9 mouse cellular contexts compared by ENCODE assay signal in genomic region chr8:84183261-84184084, GRCm38 (mm10). TPM values are rescaled to one million over a fixed set of nuclear protein-coding genes. Genes with fewer than 3 reads are reported as not detected.
DNase-seq lines count a peak whose midpoint lies in the region; ATAC-seq and TF ChIP-seq lines count a peak whose summit lies in the region.
"Had no signal": no experiment of that assay in that cellular context is flagged by ENCODE, and none has a peak within 500 bp of the region (broad histone marks: within the 10 kb centered on the region; RNA-seq: fewer than 3 reads in every experiment).

No protein-coding gene starts in this region.

- H3K79me2 ChIP-seq in C2C12 (ENCODE audit: control insufficient read depth, insufficient read depth), result peaks cover 13% of the 10 kb centered on the region

- no peaks in the 10 kb centered on the region for H3K79me3 ChIP-seq in C2C12 (ENCODE audit: low read depth)

- no peak for TF ChIP-seq CTCF in C2C12 (IDR thresholded peaks at IDR 0.05; ENCODE audit: control insufficient read depth, insufficient read depth, insufficient read length)
- no peak for TF ChIP-seq CTCF in cortical plate, adult 2 months (IDR thresholded peaks at IDR 0.05; ENCODE audit: extremely low read depth, insufficient read depth, low read length)

- peaks cover 2% of the 10 kb centered on the region for H3K4me1 ChIP-seq in cortical plate, adult 2 months (ENCODE audit: control insufficient read depth, insufficient read depth, low read length)
- H3K4me1 ChIP-seq in hindbrain, embryonic 11.5 days (replicated peaks; ENCODE audit: control insufficient read depth, insufficient read depth, low read length), result peaks cover 22% of the 10 kb centered on the region; the same call in 1 of the 2 replicates
- H3K4me1 ChIP-seq in liver, embryonic 16.5 days (ENCODE audit: control insufficient read depth, low read depth, low read length), result peaks cover 21% of the 10 kb centered on the region
- peaks cover 26% of the 10 kb centered on the region for H3K4me1 ChIP-seq in stomach, embryonic 15.5 days

- H3K9ac ChIP-seq in hindbrain, embryonic 11.5 days (ENCODE audit: low read depth, low read length), result peak overlapping the region; percentile 100
- H3K9ac ChIP-seq in liver, embryonic 16.5 days (ENCODE audit: low read depth, low read length), result peak overlapping the region; percentile 56
- H3K9ac ChIP-seq in stomach, embryonic 15.5 days, result peak overlapping the region; percentile 67

- H3K27me3 ChIP-seq in C2C12 (ENCODE audit: control insufficient read depth, insufficient read depth, insufficient read length), result no peaks in the 10 kb centered on the region
- peaks cover 2% of the 10 kb centered on the region; the same call in 1 of the 2 replicates for H3K27me3 ChIP-seq in hindbrain, embryonic 11.5 days (ENCODE audit: control insufficient read depth, insufficient read depth, low read length)
- peaks cover 21% of the 10 kb centered on the region for H3K27me3 ChIP-seq in liver, embryonic 16.5 days (ENCODE audit: control insufficient read depth, insufficient read depth, low read depth, low read length)
- no peaks in the 10 kb centered on the region for H3K27me3 ChIP-seq in stomach, embryonic 15.5 days (replicated peaks)

- intact Hi-C loops in gastrocnemius, postnatal 36 days (cut with DNase I), result loop anchor here (5.0 kb wide), 1 partner anchor 141 kb away; the partner anchor contains the start of genes Il27ra and Rln3

- TF ChIP-seq POLR2A in cortical plate, adult 2 months (IDR thresholded peaks at IDR 0.05; ENCODE audit: extremely low read depth, insufficient read depth, low read length), result no peak

- H3ac ChIP-seq in C2C12 (ENCODE audit: control insufficient read depth, insufficient read length, low read depth), result peak overlapping the region; percentile 94

- DNase-seq in gastrocnemius, postnatal 10 days, result peak; percentile 51
- no peak for DNase-seq in gastrocnemius, postnatal 36 days
- peak; percentile 75 for DNase-seq in hindbrain, embryonic 11.5 days (ENCODE audit: low spot score)
- no peak for DNase-seq in layer of hippocampus, postnatal 36 days

- peak overlapping the region; percentile 43 for H3K4me3 ChIP-seq in C2C12 (ENCODE audit: insufficient read depth, poor library complexity, severe bottlenecking)
- H3K4me3 ChIP-seq in cortical plate, adult 2 months (ENCODE audit: insufficient read depth, low read length), result peak overlapping the region; percentile 60
- peak overlapping the region; percentile 86 for H3K4me3 ChIP-seq in hindbrain, embryonic 11.5 days (ENCODE audit: low read depth, low read length)
- peak overlapping the region; percentile 62 for H3K4me3 ChIP-seq in liver, embryonic 16.5 days (ENCODE audit: low read depth, low read length)
- peak overlapping the region; percentile 68 for H3K4me3 ChIP-seq in stomach, embryonic 15.5 days (replicated peaks)

- H3K36me3 ChIP-seq in C2C12 (ENCODE audit: control insufficient read depth, insufficient read depth), result no peaks in the 10 kb centered on the region
- H3K36me3 ChIP-seq in hindbrain, embryonic 11.5 days (ENCODE audit: control insufficient read depth, insufficient read depth, low read length), result no peaks in the 10 kb centered on the region; the same call in 1 of the 2 replicates
- H3K36me3 ChIP-seq in liver, embryonic 16.5 days (ENCODE audit: control insufficient read depth, insufficient read depth), result no peaks in the 10 kb centered on the region
- no peaks in the 10 kb centered on the region for H3K36me3 ChIP-seq in stomach, embryonic 15.5 days

- no peak overlapping the region for H3K27ac ChIP-seq in cortical plate, adult 2 months (ENCODE audit: insufficient read depth, low read length)
- peak overlapping the region; percentile 90 for H3K27ac ChIP-seq in hindbrain, embryonic 11.5 days (ENCODE audit: low read depth, low read length)
- no peak overlapping the region for H3K27ac ChIP-seq in liver, embryonic 16.5 days (ENCODE audit: low read length)
- H3K27ac ChIP-seq in stomach, embryonic 15.5 days, result peak overlapping the region; percentile 76

- H3K9me3 ChIP-seq in hindbrain, embryonic 11.5 days (ENCODE audit: control insufficient read depth, low read length), result no peaks in the 10 kb centered on the region
- no peaks in the 10 kb centered on the region for H3K9me3 ChIP-seq in liver, embryonic 16.5 days (replicated peaks; ENCODE audit: control insufficient read depth, low read length)
- H3K9me3 ChIP-seq in stomach, embryonic 15.5 days, result no peaks in the 10 kb centered on the region

- H3K4me2 ChIP-seq in hindbrain, embryonic 11.5 days (replicated peaks; ENCODE audit: low read depth, low read length), result peak overlapping the region; percentile 83
- H3K4me2 ChIP-seq in liver, embryonic 16.5 days (ENCODE audit: low read depth, low read length), result peak overlapping the region; percentile 85
- peak overlapping the region; percentile 89 for H3K4me2 ChIP-seq in stomach, embryonic 15.5 days

- WGBS in hindbrain, embryonic 11.5 days, result 2% methylated on average over 62 of the region's 87 CpGs
- under 1% methylated on average over 75 of the region's 87 CpGs for WGBS in liver, embryonic 16.5 days (ENCODE audit: insufficient replicate concordance)
- WGBS in stomach, embryonic 15.5 days, result under 1% methylated on average over 79 of the region's 87 CpGs

- ATAC-seq in hindbrain, embryonic 11.5 days (ENCODE audit: low FRiP score), result peak; percentile 23
- no peak for ATAC-seq in liver, embryonic 16.5 days (ENCODE audit: low read depth)
- peak; percentile 1; the same call in 1 of the 2 replicates for ATAC-seq in stomach, embryonic 15.5 days (ENCODE audit: insufficient read depth, low FRiP score, low read depth)

TF ChIP-seq in C2C12, 6 proteins besides CTCF, POLR2A, EP300 and RAD21:
- no peak for TF ChIP-seq MYOD1 (IDR thresholded peaks at IDR 0.05; ENCODE audit: control insufficient read depth, insufficient read length, low read depth)
- no peak for TF ChIP-seq CEBPB (IDR thresholded peaks at IDR 0.05; ENCODE audit: low read depth)
- TF ChIP-seq MYOG (IDR thresholded peaks at IDR 0.05; ENCODE audit: control insufficient read depth, extremely low read depth, insufficient read length), result no peak
- TF ChIP-seq MAX (IDR thresholded peaks at IDR 0.05), result no peak
- TF ChIP-seq FOSL1 (IDR thresholded peaks at IDR 0.05; ENCODE audit: insufficient read depth, low read length, poor library complexity, severe bottlenecking), result no peak
- no peak for TF ChIP-seq USF1 (IDR thresholded peaks at IDR 0.05; ENCODE audit: low read depth)

RNA-seq across cellular contexts. Expression of gene Nanos3, which starts 1.5 kb away (rescaled TPM):
- 1 to 10 TPM; 1.4 to 2.4 TPM for total RNA-seq in gastrocnemius, postnatal 10 days (2021)
- total RNA-seq in gastrocnemius, postnatal 36 days (2021), result not detected
- 1.1 TPM for polyA plus RNA-seq in C2C12 (2012; fragmentation: generic; extraction: Trizol)
- polyA plus RNA-seq in cortical plate, adult 2 months (2012; rRNA removed), result 1.8 and 3.6 TPM in 2 replicates
- 4.5 and 5.6 TPM in 2 replicates for polyA plus RNA-seq in hindbrain, embryonic 11.5 days (2014; fragmentation: Nextera tagmentation; extraction: Ambion mirVana)
- polyA plus RNA-seq in liver, embryonic 16.5 days (2015; fragmentation: Nextera tagmentation; extraction: Ambion mirVana), result not detected in 2 replicates
- polyA plus RNA-seq in stomach, embryonic 15.5 days (2015; fragmentation: Nextera tagmentation; extraction: Ambion mirVana), result 1.7 and 2.3 TPM in 2 replicates
- total RNA-seq in layer of hippocampus, postnatal 36 days (2021), result 1 to 10 TPM; 2.2 to 4.9 TPM

RNA-seq across cellular contexts. Expression of gene 4930432K21Rik, which starts 35.6 kb away (rescaled TPM):
- under 1 TPM; 0.32 to 0.54 TPM for total RNA-seq in gastrocnemius, postnatal 10 days (2021)
- under 1 TPM in 1 of 2 experiments, not detected in 1; 0.28 TPM for total RNA-seq in gastrocnemius, postnatal 36 days (2021)
- 0.61 TPM for polyA plus RNA-seq in C2C12 (2012; fragmentation: generic; extraction: Trizol)
- polyA plus RNA-seq in cortical plate, adult 2 months (2012; rRNA removed), result 2.7 and 3.0 TPM in 2 replicates
- polyA plus RNA-seq in hindbrain, embryonic 11.5 days (2014; fragmentation: Nextera tagmentation; extraction: Ambion mirVana), result 0.57 and 0.88 TPM in 2 replicates
- polyA plus RNA-seq in liver, embryonic 16.5 days (2015; fragmentation: Nextera tagmentation; extraction: Ambion mirVana), result 0.26 and 0.28 TPM in 2 replicates
- polyA plus RNA-seq in stomach, embryonic 15.5 days (2015; fragmentation: Nextera tagmentation; extraction: Ambion mirVana), result 0.91 and 1.2 TPM in 2 replicates
- total RNA-seq in layer of hippocampus, postnatal 36 days (2021), result 1 to 10 TPM; 1.7 to 1.8 TPM

RNA-seq across cellular contexts. Expression of gene Cc2d1a, which starts 35.7 kb away (rescaled TPM):
- total RNA-seq in gastrocnemius, postnatal 10 days (2021), result 10 to 100 TPM; 12.5 to 13.9 TPM
- 10 to 100 TPM; 15.7 to 16.1 TPM for total RNA-seq in gastrocnemius, postnatal 36 days (2021)
- 25.2 TPM for polyA plus RNA-seq in C2C12 (2012; fragmentation: generic; extraction: Trizol)
- polyA plus RNA-seq in cortical plate, adult 2 months (2012; rRNA removed), result 38.0 and 42.3 TPM in 2 replicates
- polyA plus RNA-seq in hindbrain, embryonic 11.5 days (2014; fragmentation: Nextera tagmentation; extraction: Ambion mirVana), result 8.5 and 8.8 TPM in 2 replicates
- 5.3 and 5.8 TPM in 2 replicates for polyA plus RNA-seq in liver, embryonic 16.5 days (2015; fragmentation: Nextera tagmentation; extraction: Ambion mirVana)
- polyA plus RNA-seq in stomach, embryonic 15.5 days (2015; fragmentation: Nextera tagmentation; extraction: Ambion mirVana), result 22.2 and 22.7 TPM in 2 replicates
- total RNA-seq in layer of hippocampus, postnatal 36 days (2021), result 10 to 100 TPM; 58.3 to 64.6 TPM

RNA-seq across cellular contexts. Expression of gene Zswim4, which starts 53.4 kb away (rescaled TPM):
- total RNA-seq in gastrocnemius, postnatal 10 days (2021), result 1 to 10 TPM; 7.9 to 8.5 TPM
- 1 to 10 TPM; 7.1 to 8.4 TPM for total RNA-seq in gastrocnemius, postnatal 36 days (2021)
- 10.1 TPM for polyA plus RNA-seq in C2C12 (2012; fragmentation: generic; extraction: Trizol)
- polyA plus RNA-seq in cortical plate, adult 2 months (2012; rRNA removed), result 12.2 and 13.6 TPM in 2 replicates
- polyA plus RNA-seq in hindbrain, embryonic 11.5 days (2014; fragmentation: Nextera tagmentation; extraction: Ambion mirVana), result 22.5 and 26.1 TPM in 2 replicates
- 2.2 and 2.8 TPM in 2 replicates for polyA plus RNA-seq in liver, embryonic 16.5 days (2015; fragmentation: Nextera tagmentation; extraction: Ambion mirVana)
- 8.9 and 9.7 TPM in 2 replicates for polyA plus RNA-seq in stomach, embryonic 15.5 days (2015; fragmentation: Nextera tagmentation; extraction: Ambion mirVana)
- total RNA-seq in layer of hippocampus, postnatal 36 days (2021), result 10 to 100 TPM; 16.8 to 18.1 TPM

RNA-seq across cellular contexts. Expression of gene Podnl1, which starts 57.7 kb away (rescaled TPM):
- total RNA-seq in gastrocnemius, postnatal 10 days (2021), result 1 to 10 TPM in 1 of 2 experiments, under 1 TPM in 1; 0.14 to 2.4 TPM
- not detected for total RNA-seq in gastrocnemius, postnatal 36 days (2021)
- polyA plus RNA-seq in C2C12 (2012; fragmentation: generic; extraction: Trizol), result 10.3 TPM
- polyA plus RNA-seq in cortical plate, adult 2 months (2012; rRNA removed), result not detected in 2 replicates
- 0.17 and 0.23 TPM in 2 replicates for polyA plus RNA-seq in hindbrain, embryonic 11.5 days (2014; fragmentation: Nextera tagmentation; extraction: Ambion mirVana)
- 0.04 TPM in 1 of 2 replicates, not detected in the other for polyA plus RNA-seq in liver, embryonic 16.5 days (2015; fragmentation: Nextera tagmentation; extraction: Ambion mirVana)
- polyA plus RNA-seq in stomach, embryonic 15.5 days (2015; fragmentation: Nextera tagmentation; extraction: Ambion mirVana), result 0.36 and 0.39 TPM in 2 replicates
- not detected for total RNA-seq in layer of hippocampus, postnatal 36 days (2021)
- total RNA-seq: left cerebral cortex, postnatal 25 days had no signal

Comparison
In these comparisons a context has a peak if more than half of its experiments do, and no peak if none do; other contexts are left out.
1. DNase-seq: peak in gastrocnemius, postnatal 10 days (single experiment) and hindbrain, embryonic 11.5 days (single experiment); none in gastrocnemius, postnatal 36 days (0 of 2) and layer of hippocampus, postnatal 36 days (0 of 2).
2. H3K27ac ChIP-seq: peak in hindbrain, embryonic 11.5 days (single experiment) and stomach, embryonic 15.5 days (single experiment); none in cortical plate, adult 2 months (single experiment) and liver, embryonic 16.5 days (single experiment).
3. Peak in every context shown above with its lines, with median percentiles within 50 percentile points of each other: H3K4me3 ChIP-seq, H3K4me2 ChIP-seq and H3K9ac ChIP-seq.